Mouse (Mus musculus) frontal cortex, postnatal 14 days (tissue): ENCODE measurements around the gene Mrpl14.

Source experiments
- DNase-seq, 2 experiments: peaks; one replicate each; pipeline ENCODE4 v3.0.0; 2022; ENCODE audit warnings: low spot score in 2 of 2

Gene Mrpl14

DNA sequence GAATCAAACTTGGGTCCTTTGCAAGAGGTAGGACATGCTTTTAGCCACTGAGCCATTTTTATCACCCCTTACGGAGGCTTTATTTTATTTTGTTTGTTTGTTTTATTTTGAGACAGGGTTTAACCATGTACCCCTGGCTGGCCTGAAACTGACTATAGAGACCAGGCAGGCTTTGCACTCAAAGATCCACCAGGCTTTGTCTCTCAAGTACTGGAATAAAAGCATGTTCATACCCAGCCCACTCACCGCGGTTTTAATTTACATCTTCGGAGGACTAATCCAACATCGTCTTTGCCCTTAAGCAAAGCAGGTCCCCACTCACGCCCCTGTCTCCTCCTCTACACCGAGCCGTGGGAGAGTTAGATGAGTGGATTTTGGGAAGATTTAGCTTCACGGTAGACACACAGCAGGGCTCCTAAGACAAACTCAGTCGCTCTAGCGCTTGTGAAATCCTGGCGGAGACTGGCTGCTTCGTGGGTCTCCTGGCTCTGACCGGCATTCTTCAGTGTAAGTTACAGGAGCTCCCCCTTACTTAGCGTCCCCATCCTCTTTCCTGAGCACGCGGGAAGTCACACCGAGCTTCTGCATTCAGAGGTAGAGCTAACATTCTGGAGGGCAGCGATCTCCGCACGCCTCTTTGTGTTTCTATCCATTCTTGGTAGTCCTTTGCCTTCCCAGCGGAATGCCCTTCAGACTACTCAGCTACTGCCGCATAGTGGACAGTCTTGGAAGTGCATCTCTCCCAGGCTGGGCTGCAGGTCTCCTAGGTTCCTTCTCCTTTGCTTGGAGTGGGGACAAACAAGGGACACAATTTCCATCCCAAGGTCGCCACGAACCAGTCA is 37.8 kb downstream of the Mrpl14 start:
- DNase-seq, result peak in 1 of 2 experiments; percentile 81

DNA sequence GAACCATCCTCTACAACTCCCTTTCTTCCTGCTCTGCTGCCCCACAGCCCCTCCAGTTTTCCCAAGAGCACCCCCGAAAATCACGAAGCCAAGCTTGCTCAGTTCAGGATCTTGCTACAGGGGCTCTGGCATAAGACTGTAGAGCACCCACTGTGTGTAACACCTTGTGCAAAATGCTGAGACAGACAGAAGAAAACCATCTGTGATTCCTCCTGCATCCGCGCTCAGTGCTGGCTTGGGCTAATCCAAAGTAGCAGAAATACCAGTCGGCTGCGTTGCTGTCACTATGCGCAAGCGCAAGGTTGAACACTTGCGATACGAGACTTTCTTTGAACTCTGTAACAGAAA is 38.4 kb downstream of the Mrpl14 start:
- DNase-seq, result no peak

DNA sequence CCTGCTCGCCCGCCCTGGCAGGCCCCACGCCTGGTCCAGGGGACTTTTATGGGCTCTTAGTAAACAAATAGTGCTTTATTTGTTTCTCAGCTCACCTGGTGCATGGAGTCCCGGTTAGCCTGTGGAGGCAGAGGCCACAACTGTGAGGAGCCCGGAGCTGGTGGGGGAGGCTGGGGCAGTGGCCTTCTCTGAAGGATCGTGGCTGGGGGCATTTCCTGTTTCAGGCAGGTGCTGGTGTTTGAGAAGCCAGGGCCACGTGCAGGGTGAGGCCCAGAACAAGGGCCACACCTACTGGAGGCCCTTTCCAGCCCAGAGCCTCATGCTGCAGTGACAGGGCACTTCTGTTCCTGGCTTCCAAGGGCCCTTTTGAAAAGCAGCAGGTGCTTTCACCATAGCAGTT is 40.1 kb downstream of the Mrpl14 start:
- no peak for DNase-seq

DNA sequence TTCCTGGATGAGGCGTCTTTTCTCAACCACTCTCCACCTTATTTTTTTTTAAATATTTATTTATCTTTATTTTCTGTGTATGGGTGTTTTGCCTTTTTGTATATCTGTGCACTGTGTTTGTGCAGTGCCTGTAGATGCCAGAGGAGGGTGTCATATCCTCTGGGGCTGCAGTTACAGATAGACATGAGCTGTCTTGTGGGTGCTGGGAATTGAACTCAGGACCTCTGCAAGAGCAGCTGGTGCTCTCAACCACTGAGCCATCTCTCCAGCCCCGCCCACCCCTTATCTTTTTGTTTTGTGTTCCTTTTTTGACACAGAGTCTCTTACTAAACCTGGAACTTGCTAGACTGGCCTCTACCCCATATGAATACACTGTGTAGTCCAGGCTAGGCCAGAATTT is 41.4 kb downstream of the Mrpl14 start:
- no peak for DNase-seq

DNA sequence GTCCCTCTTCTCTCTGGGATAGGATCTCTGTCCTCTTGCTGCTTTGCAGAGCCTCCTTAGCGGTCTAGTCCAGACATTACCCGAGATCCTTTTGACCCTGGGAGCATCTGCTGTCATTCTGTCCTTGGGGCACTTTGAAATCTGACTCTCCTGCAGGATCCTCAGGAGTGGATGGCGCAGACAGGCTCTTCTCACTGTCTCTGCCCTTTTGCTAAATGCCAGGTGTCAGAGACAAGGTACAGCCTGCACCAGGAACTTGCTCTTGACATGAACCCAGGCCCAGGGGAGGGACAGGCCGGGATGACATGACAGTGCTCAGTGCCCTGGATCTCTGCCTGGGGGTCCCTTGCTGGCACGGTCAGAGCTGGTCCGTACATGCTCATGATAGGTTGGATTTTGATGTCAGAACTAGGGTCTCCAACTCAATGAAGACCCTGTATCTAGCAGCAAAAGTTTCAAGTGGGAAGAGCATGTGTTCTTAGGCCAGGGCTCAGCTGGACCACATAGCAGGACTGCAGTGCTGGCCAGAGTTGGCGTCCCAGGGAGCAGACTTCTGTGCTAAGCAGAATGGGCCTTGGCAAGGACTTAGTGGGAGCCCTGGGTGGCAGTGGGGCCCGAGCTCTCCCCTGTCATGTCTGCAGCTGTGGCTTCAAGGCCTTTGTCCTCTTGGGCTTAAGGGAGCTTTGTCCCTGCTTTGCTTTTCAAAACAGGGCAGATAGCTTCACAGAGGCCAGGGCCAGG is 42.0 kb downstream of the Mrpl14 start:
- DNase-seq, result no peak

DNA sequence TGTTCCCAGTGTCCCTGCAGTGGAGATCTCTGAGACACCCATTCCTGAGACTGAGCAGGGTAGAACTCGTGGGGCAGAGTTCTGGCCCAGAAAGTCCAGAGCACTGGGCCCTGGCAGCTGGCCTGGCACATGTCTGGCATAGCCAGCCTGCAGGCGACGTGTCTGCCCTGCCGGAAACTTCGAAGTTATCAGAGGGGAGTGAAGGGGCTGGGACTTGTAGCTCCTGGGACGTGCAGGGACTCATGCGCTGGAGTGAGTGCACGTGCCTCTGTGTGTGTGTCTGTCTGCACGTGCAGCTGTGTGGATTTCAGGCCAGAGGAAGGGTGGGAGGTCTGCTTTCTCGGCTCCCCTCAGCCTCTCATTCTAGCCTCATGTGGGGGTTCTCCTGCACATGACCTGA is 43.3 kb downstream of the Mrpl14 start:
- no peak for DNase-seq

DNA sequence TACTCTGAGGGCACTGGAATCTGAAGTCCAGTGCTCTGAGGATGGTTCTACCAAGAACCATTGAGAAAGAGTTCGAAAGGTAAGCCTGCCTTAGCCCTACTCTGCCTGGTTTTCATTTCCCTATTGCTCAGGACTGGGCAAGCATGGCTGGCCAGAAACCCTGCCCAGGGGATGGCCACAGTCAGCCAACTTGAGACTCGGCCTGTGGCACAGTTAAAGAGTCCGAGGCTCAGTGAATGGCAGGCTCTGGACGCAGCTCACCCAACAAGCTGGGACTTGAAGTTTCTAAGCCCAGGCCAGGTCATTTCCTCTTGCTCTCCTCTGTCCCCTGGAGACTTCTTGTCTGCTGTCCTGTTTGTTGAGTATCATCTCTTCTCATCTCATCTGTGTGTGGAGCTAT is 44.6 kb downstream of the Mrpl14 start:
- no peak for DNase-seq

DNA sequence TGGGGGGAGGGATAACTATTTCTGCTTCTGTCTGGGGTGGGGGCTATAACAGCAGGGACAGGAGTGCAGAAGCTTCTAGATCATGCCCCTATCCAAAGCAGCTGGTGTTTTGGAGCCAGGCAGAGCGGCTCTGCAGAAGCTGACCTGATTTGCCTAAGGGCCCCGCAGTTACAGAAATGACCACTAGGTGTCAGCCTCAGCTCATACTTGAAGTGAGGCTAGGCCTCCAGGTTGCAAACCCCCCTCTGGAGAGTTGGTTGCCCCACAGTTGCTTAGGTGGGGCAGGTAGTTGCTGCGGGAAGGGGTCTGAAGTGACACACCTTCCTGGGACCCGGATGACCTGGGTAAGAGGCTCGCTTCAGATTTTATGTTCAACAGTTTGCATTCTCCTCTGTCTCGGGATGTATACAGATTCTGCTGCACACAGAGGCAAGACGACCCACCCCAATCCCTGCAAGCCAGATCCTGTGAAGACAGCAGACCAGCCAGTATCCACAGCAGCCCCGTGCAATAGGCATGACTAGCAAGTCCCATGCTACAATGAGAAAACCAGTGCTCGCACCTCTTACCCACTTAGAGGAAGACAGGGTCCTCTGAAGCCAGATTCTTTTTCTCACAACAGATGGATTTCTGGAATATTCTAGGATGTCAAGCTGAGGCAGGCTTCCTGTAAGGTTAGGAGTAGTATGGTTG is 45.2 kb downstream of the Mrpl14 start:
- peak; percentile 78 to 89 for DNase-seq

DNA sequence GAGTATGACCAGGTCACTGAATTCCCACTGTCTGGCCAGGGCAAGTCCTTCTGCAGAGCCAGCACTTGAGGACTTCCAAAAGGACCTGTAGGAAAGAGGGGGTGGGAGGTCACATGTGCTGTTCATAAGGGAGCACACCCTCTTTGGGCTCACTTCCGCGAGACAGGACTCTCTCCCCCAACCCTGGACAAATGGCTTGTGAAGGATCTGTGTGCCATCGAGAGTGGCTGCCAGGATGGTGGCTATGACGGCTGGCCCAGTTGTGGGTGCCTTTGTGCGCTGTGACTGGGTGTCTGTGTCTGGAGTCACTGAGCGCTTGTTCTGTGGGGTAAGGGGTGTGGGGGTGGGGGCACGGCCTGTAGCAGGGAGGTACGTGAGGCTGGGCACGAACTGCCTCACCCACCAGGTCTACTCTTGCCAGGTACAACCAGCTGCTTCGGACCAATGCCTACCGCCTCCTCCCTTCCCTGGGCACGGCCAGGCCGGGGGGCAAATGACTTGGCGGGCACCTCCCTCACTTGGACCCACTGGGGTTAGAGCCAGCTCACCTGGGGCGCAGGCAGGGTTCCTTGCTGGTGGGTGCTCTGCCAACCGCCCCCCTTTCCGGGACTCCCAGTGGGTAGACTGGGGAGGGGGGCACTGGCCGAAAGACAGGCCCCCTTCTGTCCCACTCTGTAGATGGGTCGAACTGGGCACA is 47.1 kb downstream of the Mrpl14 start:
- DNase-seq, result peak in 1 of 2 experiments; percentile 34

DNA sequence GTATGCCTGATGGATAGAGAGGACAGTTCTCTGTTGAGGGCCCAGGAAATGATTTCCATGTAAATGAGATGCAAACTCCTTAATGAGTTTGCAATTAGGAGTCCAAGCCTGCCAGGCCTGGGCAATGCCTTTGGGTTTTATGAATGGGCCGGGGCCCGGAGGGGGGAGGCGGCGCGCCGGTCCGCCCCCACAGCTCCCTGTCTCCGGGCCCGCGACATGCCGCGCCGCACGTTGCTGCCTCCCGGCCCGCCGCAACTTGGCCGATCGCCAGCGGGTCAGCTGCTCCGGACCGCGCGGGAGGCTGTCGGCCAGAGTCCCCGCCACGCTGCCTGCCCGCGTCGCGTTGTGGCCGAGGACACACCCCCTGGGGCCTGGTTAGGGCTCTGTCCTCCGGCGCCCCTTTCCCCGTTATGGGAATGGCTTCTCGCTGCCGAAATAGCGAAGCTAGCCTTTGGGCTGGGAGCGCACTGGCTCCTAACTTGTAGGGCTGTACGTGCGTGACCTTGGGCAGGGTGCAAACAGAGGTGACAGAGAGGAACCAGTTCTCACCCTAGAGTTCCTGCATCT is 47.7 kb downstream of the Mrpl14 start, which contains the start of gene 1600014C23Rik:
TSS of gene 1600014C23Rik (minus strand) at position 110 of the 567 bp plus-strand sequence.
- peak; percentile 76 to 78 for DNase-seq

DNA sequence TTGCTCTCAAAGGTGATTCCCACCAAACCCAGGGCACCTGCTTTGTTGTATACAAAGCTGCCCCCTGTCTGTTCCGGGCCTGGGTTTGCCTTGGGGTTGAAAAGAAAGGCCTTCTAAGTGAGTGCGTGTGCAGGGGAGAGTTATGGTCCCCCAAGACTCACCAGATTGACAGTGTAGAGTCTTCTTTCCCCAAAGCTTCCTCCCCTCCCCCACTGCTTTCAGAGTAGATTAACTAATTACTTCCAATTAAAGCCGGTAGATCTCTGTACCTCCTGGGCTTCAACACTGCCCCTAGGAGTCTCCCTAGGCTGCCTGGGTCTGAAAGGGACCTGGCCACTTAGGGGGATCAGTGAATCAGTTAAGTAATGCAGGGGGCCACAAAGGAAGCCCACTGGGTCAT is 48.2 kb downstream of the Mrpl14 start:
- DNase-seq, result no peak

DNA sequence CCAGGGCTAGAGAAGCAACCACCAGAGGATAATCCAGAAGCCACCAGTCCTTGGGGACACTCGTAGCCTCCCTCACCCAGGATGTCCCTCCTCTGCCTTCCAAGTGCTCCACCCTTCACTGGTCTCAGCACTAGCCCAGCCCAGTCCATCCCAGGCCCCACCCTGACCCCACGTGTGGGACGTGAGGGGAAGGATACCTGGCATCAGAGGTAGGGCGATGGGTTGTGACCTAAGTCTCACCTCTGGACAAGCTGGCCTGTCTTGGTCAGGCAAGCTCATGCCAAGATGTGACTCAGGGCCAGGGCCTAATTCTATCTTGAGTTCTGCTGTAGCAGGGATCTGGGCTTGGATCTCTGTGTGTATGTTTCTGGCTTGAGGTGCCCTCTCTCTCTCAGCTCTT is 48.8 kb downstream of the Mrpl14 start:
- DNase-seq, result no peak

DNA sequence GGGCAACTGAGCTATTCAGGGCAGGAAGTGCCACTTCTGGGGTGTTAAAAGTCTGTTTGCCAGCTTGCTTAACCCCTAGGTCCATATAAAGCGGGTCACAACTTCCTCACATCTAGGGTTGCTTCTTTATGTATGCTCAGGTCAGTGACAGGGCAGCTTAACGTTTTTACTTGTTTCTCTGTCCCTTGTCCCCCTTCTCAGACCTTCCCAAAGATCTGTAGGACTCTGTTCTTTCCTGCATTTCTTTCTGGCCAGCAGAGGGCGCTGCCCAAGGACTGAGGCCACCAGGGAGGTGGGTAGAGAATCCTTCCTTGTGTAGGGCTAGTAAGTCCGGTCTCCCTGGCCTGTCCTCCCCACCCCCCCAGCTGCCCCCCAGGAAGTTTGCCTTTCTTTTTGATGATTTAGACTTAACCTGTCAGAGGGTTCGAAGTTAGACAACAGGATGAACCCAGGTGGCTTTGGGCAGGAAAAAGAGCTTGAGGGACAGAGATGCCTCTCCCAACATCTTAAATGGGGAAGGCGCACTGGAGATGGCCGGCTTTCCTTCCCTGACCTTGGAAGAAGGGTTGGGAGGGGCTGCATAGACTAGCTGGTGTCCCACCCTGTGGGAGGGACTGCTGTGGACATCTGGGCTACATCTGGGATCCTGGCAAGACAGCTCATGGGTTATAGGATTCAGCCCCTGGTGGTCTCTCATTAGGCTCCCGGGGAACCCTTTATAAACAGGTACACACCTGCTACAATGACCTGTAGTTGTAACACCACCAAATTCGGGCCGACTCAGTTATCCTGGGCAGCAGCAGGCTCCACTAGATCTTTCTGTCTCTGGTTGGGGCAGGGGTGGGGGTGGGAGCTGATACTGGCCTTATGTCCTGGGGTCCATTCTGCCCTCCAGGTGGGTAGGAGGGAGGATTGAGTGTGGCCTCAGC is 49.5 kb downstream of the Mrpl14 start:
- peak; percentile 74 to 86 for DNase-seq

DNA sequence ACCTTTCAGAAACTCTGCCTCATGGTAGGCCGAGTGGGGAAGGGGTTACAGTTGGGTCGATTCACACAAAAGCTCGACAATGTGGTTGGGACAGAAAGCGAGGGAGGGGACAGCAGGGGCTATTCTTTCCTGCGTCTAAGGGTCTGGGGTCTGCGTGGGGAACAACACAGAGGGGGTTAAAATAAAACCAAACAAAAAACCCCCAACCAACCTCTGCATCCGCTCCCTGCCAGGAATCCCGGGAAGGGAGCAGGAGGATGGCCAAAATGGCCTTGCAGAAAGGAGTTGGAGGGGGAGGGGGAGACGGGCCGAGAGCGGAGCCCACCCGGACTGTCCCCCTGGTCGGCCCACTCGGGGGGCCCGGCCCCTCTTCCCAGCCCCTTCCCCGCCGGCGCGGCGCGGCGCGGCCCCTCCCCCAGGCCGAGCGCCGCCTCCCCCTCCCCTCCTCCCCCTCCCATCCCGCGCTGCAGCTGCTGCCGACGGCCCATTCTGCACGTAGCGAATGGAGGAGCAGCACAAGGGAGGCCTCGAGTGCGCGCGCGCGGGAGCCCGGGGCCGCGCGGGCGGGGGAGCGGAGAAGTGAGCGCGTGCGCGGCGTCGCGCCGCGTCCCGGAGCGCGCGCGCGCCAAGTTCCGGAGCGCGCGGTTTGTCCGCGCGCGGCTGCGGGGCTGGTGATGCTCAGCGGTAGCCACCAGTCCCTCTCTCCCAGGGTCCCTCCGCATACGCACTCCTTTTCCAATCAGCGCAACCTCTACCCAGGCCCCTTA is 50.4 kb downstream of the Mrpl14 start:
- peak; percentile 75 to 82 for DNase-seq

DNA sequence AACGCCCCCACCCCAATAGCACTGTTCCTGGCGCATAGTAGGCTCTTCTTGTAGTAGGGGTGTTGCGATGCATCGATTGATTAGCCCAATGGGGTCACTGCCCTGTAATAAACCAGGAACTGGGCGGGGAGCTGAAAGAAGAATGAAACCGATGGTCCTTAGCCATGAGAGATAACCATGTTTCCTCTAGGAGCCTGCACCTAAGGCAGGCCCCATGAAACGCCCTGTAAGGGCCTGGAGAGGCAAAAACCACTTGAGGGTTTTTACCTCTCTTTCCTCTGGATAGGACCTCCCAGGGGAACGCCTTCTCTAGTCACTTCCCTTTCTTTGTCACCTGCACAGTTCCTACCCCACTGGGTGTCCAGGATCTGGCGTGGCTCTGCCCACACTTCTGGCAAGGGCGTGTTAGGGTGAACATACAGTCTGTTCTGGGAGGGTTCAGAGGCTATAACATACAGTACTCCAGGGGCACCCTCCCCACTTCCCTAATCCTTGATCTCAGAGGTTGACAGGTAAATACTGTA is 51.0 kb downstream of the Mrpl14 start:
- no peak for DNase-seq

DNA sequence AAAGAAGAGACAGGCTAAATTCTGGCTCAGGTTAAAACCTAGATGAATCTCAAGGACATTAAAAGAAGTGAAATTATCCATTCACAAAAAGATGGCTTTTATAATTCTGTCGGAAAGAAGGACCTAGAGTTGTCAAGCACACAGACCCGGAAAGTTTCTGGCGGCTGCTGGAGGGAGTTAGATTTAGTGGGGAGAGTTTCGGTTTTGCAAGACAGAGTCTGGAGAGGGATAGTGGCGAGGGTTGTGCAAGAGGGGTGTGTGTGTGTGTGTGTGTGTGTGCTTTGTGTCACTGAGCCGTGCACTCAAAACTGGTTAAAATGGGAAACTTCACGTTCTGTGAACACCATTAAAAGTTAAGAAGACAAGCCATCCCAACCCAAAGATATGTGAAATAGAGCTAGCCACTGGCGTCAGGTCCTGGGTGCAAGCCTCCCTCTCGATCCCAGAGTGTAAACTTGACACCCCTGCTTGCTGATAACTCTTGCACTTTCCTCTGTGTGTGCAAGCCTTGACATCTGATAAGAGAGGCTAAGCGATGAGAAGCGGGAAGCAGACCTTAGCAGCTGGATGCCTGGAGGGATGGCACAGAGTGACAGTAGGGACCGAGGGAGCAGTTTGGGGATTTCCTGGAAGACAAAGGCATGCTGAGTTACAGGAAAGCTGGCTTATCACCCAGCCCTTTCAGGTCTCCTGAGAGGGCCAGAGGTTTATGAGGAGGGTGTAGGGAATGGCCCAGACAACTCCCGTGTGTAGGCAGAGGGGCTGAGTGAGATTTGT is 56.4 kb downstream of the Mrpl14 start:
- DNase-seq, result no peak

DNA sequence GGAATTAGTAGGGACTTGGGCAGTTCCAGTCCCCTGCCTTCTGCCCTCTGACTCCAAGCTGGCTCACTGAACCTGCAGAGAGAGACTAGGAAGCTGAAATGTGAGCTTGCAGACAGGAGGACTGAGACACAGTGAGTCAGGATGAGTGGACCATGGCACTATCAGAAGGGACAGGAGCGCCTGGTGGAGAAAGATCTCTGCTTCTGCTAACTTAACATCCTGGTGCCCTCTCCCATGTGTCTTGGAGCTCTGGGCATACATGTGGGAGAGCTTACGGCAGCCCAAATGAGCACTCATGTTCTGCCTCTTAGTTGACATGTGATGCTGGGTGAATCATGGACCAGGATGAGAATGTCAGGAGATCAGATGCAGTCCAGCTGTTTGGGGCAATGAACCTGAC is 59.5 kb downstream of the Mrpl14 start:
- DNase-seq, result no peak

DNA sequence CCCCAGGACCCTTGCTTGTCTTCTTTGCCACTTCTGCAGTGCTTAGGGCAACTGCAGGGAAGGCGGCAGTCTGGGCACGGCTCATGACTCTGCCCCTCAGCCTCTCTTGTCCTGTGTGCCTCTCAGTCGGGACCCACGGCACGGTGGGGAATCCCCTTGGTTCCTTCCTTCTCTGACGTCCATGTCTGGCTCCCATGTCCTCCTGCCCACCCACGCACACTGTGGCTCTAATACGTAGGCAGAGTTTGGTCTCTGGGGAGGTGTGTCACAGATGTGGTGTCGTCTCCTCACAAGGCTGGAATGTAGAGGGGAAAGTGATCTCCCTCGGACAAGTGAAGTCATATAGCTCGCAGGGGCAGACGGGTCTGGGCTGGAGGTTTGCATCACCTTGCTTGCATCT is 60.6 kb downstream of the Mrpl14 start:
- DNase-seq, result no peak

DNA sequence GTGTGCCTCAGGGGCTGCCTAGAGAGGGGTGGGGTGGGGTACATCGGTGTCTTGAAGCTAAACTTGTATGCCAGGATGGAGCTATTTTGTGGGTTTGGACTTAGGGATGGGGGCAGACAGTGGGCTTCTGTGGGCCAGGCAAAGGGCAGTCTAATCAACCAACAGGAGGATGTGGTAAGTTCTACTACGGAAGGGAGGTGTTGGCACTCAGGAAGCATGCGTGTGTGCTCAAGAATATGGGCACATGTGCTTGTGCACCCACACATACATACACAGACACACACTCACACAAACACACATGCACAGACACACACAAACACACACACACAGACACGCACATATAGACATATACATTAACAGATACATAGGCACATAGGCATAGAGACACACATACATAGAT is 61.2 kb downstream of the Mrpl14 start:
- DNase-seq, result no peak
